Mouse (Mus musculus): ENCODE measurements around the gene Ms4a6c.

DNA sequence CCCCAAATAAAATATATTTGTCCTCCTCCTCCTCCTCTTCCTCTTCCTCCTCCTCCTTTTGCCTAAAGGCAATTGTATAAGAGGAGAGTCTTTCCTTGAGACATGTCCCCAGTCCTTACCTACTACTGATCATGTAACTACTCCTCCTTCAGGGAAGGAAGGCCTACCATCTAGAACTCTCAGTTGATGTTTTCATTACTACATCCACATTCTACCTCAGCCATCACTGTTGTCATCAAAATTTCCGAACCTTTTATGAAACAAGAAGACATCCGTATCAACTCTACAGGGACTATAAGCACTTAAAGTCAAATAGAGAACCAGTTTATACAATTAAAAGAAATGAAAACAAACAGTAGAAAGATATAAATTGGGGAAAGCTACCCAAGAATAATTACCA lies 13.5 kb downstream of the Ms4a6c start:
- TF ChIP-seq POLR2A (IDR thresholded peaks at IDR 0.05; ENCODE audit: control insufficient read depth, low read depth, low read length) (no peak), CTCF (IDR thresholded peaks at IDR 0.05; ENCODE audit: control insufficient read depth, insufficient read depth, insufficient replicate concordance, low read depth, low read length) (no peak)
